Mouse (Mus musculus) limb, embryonic 12.5 days (tissue): ENCODE measurements around the gene Ltbp3. TPM values are rescaled to one million over a fixed set of nuclear protein-coding genes. Genes with fewer than 3 reads are reported as not detected.

Experiments
- ATAC-seq: fragments of 200-750 bp; cut with Nextera tagmentation; 2 replicates; pipeline ENCODE4 v1.8.0; 2017; ENCODE audit warnings: low read depth, moderate TSS enrichment; ENCODE audit not compliant: insufficient number of reproducible peaks, insufficient read depth, low FRiP score, low TSS enrichment
- H3K27ac ChIP-seq: fragments of 300-500 bp; sonication (generic); 2 replicates; pipeline ENCODE4 v1.5.1; 2016; ENCODE audit warnings: mild to moderate bottlenecking, moderate library complexity
- H3K27me3 ChIP-seq: fragments of 300-500 bp; sonication (generic); 2 replicates; pipeline ENCODE4 v1.6.1; 2016; ENCODE audit warnings: mild to moderate bottlenecking, moderate library complexity
- H3K36me3 ChIP-seq: fragments of 300-500 bp; sonication (generic); 2 replicates; pipeline ENCODE4 v1.6.1; 2016; ENCODE audit warnings: mild to moderate bottlenecking, moderate library complexity
- H3K4me1 ChIP-seq: fragments of 300-500 bp; sonication (generic); replicated peaks from 2 replicates; pipeline ENCODE4 v1.6.1; 2016
- H3K4me2 ChIP-seq: fragments of 300-500 bp; sonication (generic); 2 replicates; pipeline ENCODE4 v1.6.1; 2016; ENCODE audit warnings: mild to moderate bottlenecking, moderate library complexity
- H3K4me3 ChIP-seq: fragments of 300-500 bp; sonication (generic); replicated peaks from 2 replicates; pipeline ENCODE4 v1.5.1; 2016; ENCODE audit warnings: mild to moderate bottlenecking
- H3K9ac ChIP-seq: fragments of 300-500 bp; sonication (generic); replicated peaks from 2 replicates; pipeline ENCODE4 v1.6.1; 2016; ENCODE audit warnings: mild to moderate bottlenecking, moderate library complexity
- H3K9me3 ChIP-seq: fragments of 300-500 bp; sonication (generic); 2 replicates; pipeline ENCODE4 v1.6.1; 2016; ENCODE audit warnings: mild to moderate bottlenecking, moderate library complexity
- WGBS: fragments of 180-500 bp; shearing (Covaris S2); methylation state at CpG from one replicate; pipeline ENCODE4 v1.1.7; 2016; 5-methylcytosine and 5-hydroxymethylcytosine counted together
- polyA plus RNA-seq: library from polyadenylated mRNA; unstranded; fragments of >200 nt; fragmentation: Nextera tagmentation; extraction: Ambion mirVana; gene quantifications from 2 replicates; pipeline ENCODE4 v1.2.1, GENCODE M21; 2016

Gene Ltbp3
- polyA plus RNA-seq, 1 experiment from 2014 or later: 17.0 TPM

DNA sequence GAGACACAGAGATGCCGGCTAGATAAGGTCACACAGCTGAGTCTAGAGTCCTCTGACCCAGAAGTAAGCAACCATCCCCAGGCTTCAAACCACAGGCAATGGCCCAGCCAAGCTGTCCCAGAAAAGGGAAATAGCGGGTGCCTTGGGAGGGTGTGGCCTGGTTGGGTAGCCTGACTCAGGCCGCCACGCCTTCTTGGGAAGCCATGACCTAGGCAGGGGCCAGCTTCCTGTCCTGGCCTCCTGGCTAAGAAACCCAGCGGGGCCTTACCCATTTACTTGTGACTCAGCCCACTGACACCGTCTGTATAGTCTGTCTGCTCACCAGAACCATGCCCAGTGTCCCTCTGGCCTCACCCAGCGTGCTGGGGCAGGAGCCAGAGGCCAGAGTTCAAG, 16.2 kb upstream of the Ltbp3 start:
- peak overlapping the region; percentile 42; the same call in 1 of the 2 replicates for H3K9ac ChIP-seq

DNA sequence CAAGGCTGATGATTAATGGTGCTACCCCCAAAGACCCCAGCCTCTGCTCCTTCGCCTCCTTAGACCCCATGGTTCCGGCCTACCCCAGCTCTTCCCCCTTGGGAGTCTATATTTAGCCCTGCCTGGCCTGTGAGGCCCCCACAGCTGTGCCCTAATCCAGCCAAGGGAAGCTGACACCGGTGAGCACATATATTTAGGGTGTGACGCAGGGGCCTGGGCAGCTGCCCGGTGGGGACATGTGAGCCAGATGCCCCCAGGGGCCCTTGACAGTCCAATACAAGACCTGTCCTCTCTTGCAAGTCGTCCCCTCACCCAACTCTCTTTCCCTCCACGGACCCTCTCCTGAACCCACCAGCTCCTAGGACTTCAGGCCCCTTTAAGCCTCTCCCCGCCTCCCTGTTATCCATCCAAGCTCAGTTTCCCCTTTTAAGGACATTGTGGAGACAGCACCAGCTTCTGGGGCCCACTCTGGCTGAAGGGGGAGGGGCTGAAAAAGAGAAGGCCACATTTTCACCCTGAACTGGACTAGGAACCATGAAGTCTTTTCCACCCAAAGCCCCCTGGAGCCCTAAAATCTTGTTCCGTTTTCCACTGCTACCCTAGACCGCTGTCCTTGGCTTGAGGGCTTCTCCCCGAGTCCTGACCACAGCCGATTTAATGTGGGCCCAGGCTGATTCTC, 15.5 kb upstream of the Ltbp3 start:
- ATAC-seq: no peak
- 78% methylated on average over 12 of the region's 12 CpGs for WGBS
- peak overlapping the region; percentile 42 for H3K4me3 ChIP-seq
- peak overlapping the region; percentile 76 for H3K27ac ChIP-seq
- no peaks in the 10 kb centered on the region for H3K9me3 ChIP-seq
- H3K36me3 ChIP-seq: peaks cover 60% of the 10 kb centered on the region
- H3K9ac ChIP-seq: peak overlapping the region; percentile 63
- no peaks in the 10 kb centered on the region for H3K27me3 ChIP-seq
- peak overlapping the region; percentile 98 for H3K4me2 ChIP-seq
- peaks cover 52% of the 10 kb centered on the region for H3K4me1 ChIP-seq

More for the DNA sequence above, 16.2 kb upstream of the Ltbp3 start:
- WGBS: 67% methylated on average over 7 of the region's 7 CpGs
- no peak for ATAC-seq
- Histone ChIP-seq H3K36me3 (peaks cover 63% of the 10 kb centered on the region), H3K27ac (no peak overlapping the region), H3K9me3 (no peaks in the 10 kb centered on the region), H3K4me1 (peaks cover 46% of the 10 kb centered on the region), H3K4me3 (peak overlapping the region; percentile 42), H3K4me2 (peak overlapping the region; percentile 98), H3K27me3 (no peaks in the 10 kb centered on the region)

DNA sequence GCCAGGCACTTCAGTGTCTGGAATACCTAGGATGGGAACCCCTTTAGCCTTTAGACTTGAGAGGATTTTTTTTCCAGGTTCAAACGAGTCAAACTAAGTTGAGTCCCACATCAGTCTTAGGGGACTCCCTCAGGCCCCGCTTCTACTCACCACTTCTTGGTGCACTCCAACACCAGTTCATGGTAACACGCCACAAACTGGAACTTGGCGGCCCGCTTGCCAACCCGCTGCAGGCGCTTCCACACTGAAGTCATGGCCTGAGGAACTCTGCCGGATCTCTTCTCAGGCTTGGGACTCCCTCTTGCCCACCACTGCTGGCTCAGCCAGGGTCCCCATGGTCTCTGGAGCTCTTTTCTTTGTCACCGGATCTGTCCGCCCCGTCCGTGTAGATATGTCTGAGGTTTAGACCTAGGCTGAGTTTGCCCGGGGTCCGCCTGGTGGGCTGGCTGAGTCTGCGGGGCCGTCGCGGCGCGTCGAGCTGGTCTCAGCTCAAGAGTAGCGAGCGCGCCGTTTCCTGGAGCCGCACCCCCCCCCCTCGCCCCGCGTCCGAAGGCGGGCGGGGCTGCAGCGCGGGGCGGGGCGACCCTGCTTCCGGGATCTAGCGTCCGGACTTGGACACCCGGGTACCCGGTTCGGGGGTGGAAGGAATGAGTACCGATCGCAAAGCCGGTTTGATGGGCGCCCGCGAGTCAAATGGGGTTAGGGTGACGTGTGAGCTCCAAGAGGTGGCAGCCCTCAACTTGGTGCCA, 14.8 kb upstream of the Ltbp3 start, which contains the start of gene Ehbp1l1:
Gene Ehbp1l1 (minus strand): TSS at position 551 of the 749 bp plus-strand sequence.
- H3K9me3 ChIP-seq: no peaks in the 10 kb centered on the region
- H3K4me2 ChIP-seq: peak within 1 kb of the TSS; percentile 98
- H3K4me3 ChIP-seq: peak within 1 kb of the TSS; percentile 96
- no peak for ATAC-seq
- peaks cover 60% of the 10 kb centered on the region for H3K4me1 ChIP-seq
- peak within 1 kb of the TSS; percentile 76 for H3K27ac ChIP-seq
- no peaks in the 10 kb centered on the region for H3K27me3 ChIP-seq
- 13% methylated on average over 49 of the region's 49 CpGs for WGBS
- peaks cover 56% of the 10 kb centered on the region for H3K36me3 ChIP-seq
- H3K9ac ChIP-seq: peak within 1 kb of the TSS; percentile 63

DNA sequence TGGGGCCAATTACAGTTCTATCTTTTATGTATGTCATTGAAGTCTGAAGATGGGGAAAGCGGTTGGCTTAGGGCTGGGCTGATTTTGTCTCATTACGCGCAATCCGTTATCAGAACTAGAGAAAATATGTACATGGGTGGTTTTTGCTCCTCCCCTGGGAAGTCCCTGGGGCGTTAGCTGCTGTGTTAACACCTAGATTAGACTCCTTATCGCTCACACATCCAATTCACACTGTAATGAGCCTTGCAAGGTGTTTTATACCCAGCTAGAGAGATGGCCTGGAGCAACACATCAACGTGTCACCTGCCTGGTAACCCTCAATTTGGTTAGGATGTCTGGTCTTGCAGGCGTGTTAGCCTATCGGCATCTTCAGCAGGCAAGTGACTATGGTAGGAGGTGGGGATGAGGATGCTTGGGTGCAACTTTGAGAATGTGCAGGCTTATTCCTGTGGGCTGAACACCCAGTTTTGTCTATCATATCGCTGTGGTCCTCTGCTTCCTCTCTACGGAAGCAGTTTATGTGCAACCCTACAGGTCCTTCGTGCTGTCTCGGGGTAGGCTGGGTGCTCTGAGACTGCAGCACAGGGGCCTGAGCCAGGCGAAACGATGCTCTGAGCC, 13.6 kb upstream of the Ltbp3 start:
- Histone ChIP-seq H3K27me3 (no peaks in the 10 kb centered on the region), H3K4me1 (peaks cover 62% of the 10 kb centered on the region), H3K36me3 (peaks cover 45% of the 10 kb centered on the region), H3K27ac (0 out of 2 replicates have a peak overlapping the region, but pooled peaks have one; percentile 12), H3K9me3 (no peaks in the 10 kb centered on the region), H3K4me3 (peak overlapping the region; percentile 96), H3K4me2 (peak overlapping the region; percentile 98), H3K9ac (peak overlapping the region; percentile 51)
- ATAC-seq: no peak
- 76% methylated on average over 15 of the region's 15 CpGs for WGBS

- 2% methylated on average over 14 of the region's 14 CpGs for WGBS
- ATAC-seq: no peak
- Histone ChIP-seq H3K27ac (0 out of 2 replicates have a peak overlapping the region, but pooled peaks have one; percentile 12), H3K27me3 (no peaks in the 10 kb centered on the region), H3K36me3 (peaks cover 38% of the 10 kb centered on the region), H3K4me2 (peak overlapping the region; percentile 98), H3K9ac (peak overlapping the region; percentile 98), H3K4me1 (peaks cover 62% of the 10 kb centered on the region), H3K4me3 (peak overlapping the region; percentile 96), H3K9me3 (no peaks in the 10 kb centered on the region)
Measured at GRCm38 (mm10) chr19:5727701-5728100, 13.0 kb upstream of the Ltbp3 start.

GRCm38 (mm10) chr19:5728631-5729443, 11.9 kb upstream of the Ltbp3 start:
- Histone ChIP-seq H3K36me3 (peaks cover 27% of the 10 kb centered on the region), H3K4me2 (peak overlapping the region; percentile 98), H3K27ac (peak overlapping the region; percentile 96), H3K9me3 (no peaks in the 10 kb centered on the region), H3K27me3 (no peaks in the 10 kb centered on the region), H3K4me1 (peaks cover 62% of the 10 kb centered on the region), H3K9ac (peak overlapping the region; percentile 98), H3K4me3 (peak overlapping the region; percentile 96)
- ATAC-seq: 0 out of 2 replicates have a peak, but pooled peaks have one; percentile 4
- 10% methylated on average over 37 of the region's 37 CpGs for WGBS

DNA sequence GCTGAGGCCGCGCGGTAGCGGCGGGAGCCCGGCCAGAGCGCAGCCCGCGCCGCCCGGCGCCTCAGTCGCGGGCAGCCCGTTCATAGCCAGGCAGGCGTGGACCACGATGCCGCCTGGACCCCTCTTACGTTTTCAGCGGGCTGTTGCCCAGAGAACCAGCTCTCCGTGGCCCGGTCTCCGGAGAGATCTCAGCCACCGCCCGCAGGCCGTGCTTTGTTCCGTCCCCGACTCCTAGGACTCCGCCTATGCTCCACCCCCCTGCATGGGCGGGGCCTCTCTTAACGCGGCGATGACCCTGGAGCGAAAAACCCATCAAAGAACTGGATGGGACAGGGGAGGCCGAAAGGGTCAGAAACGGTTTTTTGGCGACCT, 11.3 kb upstream of the Ltbp3 start, which contains the start of gene Fam89b:
Gene Fam89b (minus strand): TSS at position 210 of the 372 bp plus-strand sequence.
- WGBS: 0% methylated on average over 37 of the region's 37 CpGs

DNA sequence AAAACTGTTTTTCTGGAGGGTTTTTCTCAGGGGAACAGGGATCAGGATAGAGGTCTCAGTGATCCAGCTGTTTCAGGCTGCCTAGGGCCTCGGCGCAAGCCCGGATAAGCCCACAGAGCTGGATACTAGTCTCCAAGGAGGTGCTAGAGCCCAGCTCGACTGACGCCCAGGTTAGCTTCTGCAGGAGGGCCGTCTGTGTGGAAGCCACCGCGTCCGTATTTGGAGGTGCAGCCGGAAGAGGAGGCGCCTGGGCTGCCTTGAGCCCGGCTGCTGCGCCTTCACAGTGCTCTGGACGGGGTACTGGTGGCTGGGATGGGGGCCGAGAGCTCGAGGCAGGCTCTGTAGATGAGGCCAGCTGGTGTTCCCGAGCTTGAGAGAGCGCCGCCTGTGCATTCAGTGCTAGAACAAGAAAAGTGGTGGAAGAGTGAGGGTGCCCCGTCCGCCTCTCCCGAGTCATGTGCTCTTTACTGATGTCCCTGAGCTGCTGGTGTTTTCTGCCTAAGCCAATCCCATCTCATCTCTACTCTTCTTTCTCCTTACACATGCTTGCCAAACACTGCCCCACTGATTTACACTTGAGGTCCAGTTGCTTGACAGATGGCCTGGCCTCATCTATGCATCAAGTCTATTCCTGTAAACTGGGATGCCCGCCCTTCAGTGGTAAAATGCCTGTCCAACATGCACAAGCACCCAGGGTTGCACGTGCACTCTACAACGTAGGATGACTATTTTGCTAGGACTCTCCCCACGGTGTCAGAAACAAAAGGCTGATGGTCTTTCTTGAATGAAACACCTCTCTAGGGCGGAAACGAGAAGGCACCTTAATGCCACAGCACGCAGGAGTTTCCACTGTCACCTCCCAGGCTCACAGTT, 10.2 kb upstream of the Ltbp3 start:
- Histone ChIP-seq H3K4me1 (peaks cover 47% of the 10 kb centered on the region), H3K36me3 (peaks cover 14% of the 10 kb centered on the region), H3K4me3 (peak overlapping the region; percentile 96), H3K9me3 (no peaks in the 10 kb centered on the region), H3K9ac (peak overlapping the region; percentile 76), H3K27ac (no peak overlapping the region), H3K27me3 (no peaks in the 10 kb centered on the region), H3K4me2 (peak overlapping the region; percentile 98)
- WGBS: 73% methylated on average over 29 of the region's 29 CpGs
- no peak for ATAC-seq

More for the DNA sequence above, 11.3 kb upstream of the Ltbp3 start, which contains the start of gene Fam89b:
- Histone ChIP-seq H3K9me3 (no peaks in the 10 kb centered on the region), H3K4me2 (peak within 1 kb of the TSS; percentile 98), H3K27ac (peak within 1 kb of the TSS; percentile 96), H3K27me3 (no peaks in the 10 kb centered on the region), H3K4me1 (peaks cover 59% of the 10 kb centered on the region), H3K4me3 (peak within 1 kb of the TSS; percentile 96), H3K36me3 (peaks cover 21% of the 10 kb centered on the region), H3K9ac (peak within 1 kb of the TSS; percentile 98)
- peak; percentile 66; the same call in 1 of the 2 replicates for ATAC-seq

GRCm38 (mm10) chr19:5731264-5731978, 9.3 kb upstream of the Ltbp3 start:
- peak; percentile 77 for ATAC-seq
- Histone ChIP-seq H3K27me3 (peaks cover 3% of the 10 kb centered on the region; the same call in 1 of the 2 replicates), H3K9ac (peak overlapping the region; percentile 76), H3K4me3 (peak overlapping the region; percentile 81), H3K4me2 (peak overlapping the region; percentile 98), H3K36me3 (peaks cover 14% of the 10 kb centered on the region), H3K9me3 (no peaks in the 10 kb centered on the region), H3K27ac (peak overlapping the region; percentile 56), H3K4me1 (peaks cover 39% of the 10 kb centered on the region)
- under 1% methylated on average over 47 of the region's 47 CpGs for WGBS
